Mouse (Mus musculus): ENCODE results near the gene Arcn1.

GRCm38 (mm10) chr9:44736301-44736700, 31.3 kb downstream of the Arcn1 start:
- TF ChIP-seq MYOD1 (IDR thresholded peaks at IDR 0.05; ENCODE audit: control insufficient read depth, insufficient read length, low read depth): no peak
- TF ChIP-seq CEBPB (IDR thresholded peaks at IDR 0.05; ENCODE audit: low read depth): no peak
- no peak for TF ChIP-seq CTCF (IDR thresholded peaks at IDR 0.05; ENCODE audit: control insufficient read depth, insufficient read depth, insufficient read length)
- no peak for TF ChIP-seq MAX (IDR thresholded peaks at IDR 0.05)
- TF ChIP-seq FOSL1 (IDR thresholded peaks at IDR 0.05; ENCODE audit: insufficient read depth, low read length, poor library complexity, severe bottlenecking): no peak
- TF ChIP-seq USF1 (IDR thresholded peaks at IDR 0.05; ENCODE audit: low read depth): no peak

Measured in C2C12 (cell line).